Mouse (Mus musculus) kidney, postnatal 36 days (tissue): ENCODE measurements around the gene Cyp2w1.
"Not testable (repeated sequence)": the region's sequence is repeated elsewhere in the genome, so short reads cannot be mapped to it uniquely, and the experiment has no call there.

ENCODE experiments used
- DNase-seq, 2 experiments: peaks; one replicate each; pipeline ENCODE4 v3.0.0; 2021 to 2022; ENCODE audit warnings: mixed read lengths in 2 of 2

Gene Cyp2w1

DNA sequence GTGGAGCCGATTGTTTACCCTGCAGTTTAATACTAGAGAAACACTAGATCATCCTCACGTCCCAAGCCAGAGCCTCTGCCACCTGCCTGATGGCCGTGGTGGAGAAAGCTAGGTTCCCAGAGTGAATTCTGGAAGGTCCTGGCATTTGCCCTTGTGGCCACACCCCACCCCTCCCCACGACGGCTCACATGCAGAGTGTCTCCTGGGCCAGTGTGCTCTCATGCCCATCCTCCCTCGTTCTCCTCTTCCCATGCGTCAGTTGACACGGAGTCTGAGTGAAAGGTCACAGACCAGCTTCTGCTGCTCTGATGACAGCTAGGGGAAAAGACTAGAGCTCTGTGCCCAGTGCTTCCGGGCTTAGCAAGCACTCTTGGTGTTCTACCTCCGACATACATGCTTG, 32.1 kb downstream of the Cyp2w1 start:
- DNase-seq, result peak; percentile 84 to 87

- DNase-seq, result no peak
Measured at GRCm38 (mm10) chr5:139386047-139386446, 33.6 kb downstream of the Cyp2w1 start.

DNA sequence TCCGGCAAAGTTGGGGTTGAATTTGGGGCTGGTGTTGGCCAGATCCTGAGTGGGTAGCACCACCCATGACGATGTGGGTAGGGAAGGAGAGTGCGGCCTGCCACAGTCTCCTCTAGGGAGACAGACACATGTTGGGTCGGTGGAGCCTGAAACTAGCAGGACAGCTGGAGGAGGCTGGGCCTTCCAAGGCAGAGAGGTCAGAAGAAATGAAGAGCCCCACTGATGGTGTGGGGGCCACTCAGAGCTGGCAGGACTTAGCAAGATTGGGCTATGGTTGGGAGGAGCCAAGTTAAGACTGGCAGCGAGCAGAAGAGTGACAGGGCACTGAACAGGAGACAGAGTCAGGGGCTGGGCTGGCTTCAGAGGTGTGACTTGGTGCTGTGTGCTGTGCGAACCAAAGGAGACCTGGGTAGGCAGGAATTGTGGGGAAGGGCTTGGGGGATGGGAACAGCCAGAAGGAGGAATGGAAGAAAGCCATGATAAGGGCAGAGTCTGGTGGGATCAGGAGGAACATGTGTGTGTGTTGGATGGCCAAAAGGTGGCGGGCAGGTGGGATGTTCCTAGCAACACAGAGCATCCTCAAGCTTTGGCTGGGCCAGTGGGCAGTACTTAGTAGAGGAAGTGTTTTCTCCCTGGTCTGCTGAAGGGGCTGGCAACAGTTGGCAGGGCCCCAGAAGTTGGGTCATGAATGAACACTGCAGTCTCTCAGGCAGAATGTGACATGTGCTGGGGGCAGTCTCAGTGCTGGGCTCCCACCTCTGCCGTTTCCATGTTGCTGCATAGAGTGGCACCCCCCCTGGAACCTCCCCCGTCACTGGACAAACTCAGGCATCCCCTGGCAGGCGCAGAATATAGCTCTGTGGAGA, 35.1 kb downstream of the Cyp2w1 start:
- DNase-seq, result peak in 1 of 2 experiments; percentile 65

- DNase-seq, result peak; percentile 48 to 71
Measured at GRCm38 (mm10) chr5:139388195-139388570, 35.8 kb downstream of the Cyp2w1 start.

DNA sequence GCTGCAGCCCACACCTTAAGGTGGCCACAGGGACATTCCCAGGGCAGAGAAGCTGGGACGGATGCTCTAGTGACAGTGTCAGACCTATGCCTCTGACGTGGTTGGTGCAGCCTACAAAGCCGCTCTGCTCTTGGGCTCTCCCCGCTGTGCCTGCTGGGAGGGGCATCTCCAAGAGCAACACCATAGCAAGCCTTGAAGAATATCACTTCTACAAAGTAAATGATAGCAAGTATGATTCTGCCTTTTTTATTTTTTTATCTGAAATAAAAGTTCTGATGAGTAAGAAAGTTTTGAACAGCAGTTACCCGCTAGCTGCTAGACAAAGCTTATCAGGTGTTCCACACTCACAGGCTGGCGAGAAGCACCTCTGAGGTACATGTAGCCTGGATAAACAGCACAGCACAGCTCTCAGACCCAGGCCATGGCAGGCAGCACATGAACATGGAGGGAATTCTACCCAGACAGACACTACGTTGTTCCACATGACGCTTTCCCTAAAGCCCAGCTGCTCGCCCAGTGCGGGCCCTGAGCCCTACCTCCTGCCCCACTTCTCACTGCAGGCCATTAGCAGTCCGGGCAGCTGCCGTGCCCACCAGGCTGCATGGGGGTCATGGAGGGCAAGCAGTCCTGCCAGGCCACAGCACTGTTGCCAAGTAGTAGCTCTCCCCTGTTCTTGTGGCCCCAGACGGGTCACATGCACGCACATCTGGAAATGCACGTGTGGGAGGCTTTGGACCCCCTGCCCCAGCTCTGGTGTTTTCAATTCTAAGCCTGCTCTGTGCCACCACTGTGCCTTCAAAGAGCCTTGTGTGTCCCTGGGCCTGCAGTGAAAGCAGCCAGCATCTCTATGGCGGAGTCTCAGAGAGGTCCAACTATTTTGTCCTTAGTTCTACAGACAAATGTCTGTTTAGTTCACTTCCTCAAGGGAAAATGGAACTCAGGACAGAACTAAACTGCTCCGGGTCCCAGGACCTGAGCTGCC, 36.6 kb downstream of the Cyp2w1 start:
- DNase-seq, result no peak

GRCm38 (mm10) chr5:139389676-139390061, 37.3 kb downstream of the Cyp2w1 start:
- peak; percentile 67 to 75 for DNase-seq

DNA sequence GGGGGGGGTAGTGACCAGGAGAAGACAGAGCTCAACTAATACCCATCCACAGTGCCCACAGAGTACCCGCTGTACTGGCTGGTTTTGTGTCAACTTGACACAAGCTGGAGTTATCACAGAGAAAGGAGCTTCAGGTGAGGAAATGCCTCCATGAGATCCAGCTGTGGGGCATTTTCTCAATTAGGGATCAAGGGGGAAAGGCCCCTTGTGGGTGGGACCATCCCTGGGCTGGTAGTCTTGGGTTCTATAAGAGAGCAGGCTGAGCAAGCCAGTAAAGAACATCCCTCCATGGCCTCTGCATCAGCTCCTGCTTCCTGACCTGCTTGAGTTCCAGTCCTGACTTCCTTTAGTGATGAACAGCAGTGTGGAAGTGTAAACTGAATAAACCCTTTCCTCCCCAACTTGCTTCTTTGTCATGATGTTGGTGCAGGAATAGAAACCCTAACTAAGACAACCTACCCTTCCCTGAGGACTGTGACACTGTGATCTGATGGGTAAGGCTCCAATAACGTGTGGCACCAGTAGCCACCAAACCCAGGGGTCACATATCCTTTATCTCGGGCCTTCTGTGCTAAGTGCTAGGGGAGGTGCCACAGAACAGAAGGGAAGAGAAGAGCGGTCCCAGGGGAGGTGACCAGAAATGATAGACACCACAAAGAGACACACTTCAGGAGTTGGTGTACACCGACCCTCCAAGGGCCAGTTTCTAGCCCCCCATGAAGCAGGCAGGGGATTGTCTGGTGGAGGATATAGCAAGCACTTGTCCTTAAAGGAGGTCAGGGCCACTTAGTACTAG, 38.1 kb downstream of the Cyp2w1 start:
- DNase-seq, result not testable (repeated sequence)

DNA sequence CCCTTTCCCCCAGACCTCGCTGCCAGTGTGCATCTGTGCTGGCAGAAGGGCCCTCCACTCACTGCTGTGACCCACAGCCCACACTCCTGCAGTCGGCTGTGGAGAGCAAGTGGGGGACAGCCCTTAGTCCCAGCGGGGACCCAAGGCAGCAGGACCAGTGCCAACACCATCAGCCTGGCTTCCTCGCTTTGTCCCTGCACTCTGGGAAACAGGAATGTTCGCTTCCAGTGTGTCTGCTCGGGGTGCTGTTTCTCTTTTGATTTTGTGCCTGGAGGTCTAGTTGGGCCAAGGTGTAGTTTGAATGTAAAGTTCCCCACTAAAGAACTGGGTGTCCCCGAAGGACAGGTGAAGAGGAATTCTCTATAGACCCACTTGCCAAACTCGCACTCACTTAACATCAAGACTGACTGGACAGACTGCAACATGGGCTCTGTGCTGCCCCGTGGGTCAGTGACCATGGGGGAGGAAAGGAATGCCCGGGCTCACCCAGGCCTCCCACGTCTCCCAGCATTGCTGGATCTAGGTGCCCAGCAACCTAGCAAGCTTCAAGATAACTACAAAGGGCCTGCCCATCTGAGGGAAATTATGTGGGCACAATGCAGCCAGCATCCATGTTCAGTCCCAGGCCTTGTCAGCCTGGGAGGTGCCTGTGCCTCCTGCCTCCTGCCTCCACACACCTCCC, 39.0 kb downstream of the Cyp2w1 start:
- DNase-seq, result peak in 1 of 2 experiments; percentile 60

- no peak for DNase-seq
Measured at GRCm38 (mm10) chr5:139392219-139393196, 40.1 kb downstream of the Cyp2w1 start.

- DNase-seq, result no peak
Measured at GRCm38 (mm10) chr5:139393197-139393588, 40.8 kb downstream of the Cyp2w1 start.

GRCm38 (mm10) chr5:139394399-139394798, 42.0 kb downstream of the Cyp2w1 start:
- DNase-seq, result peak in 1 of 2 experiments; percentile 33

- no peak for DNase-seq
Measured at GRCm38 (mm10) chr5:139395528-139395927, 43.1 kb downstream of the Cyp2w1 start.

DNA sequence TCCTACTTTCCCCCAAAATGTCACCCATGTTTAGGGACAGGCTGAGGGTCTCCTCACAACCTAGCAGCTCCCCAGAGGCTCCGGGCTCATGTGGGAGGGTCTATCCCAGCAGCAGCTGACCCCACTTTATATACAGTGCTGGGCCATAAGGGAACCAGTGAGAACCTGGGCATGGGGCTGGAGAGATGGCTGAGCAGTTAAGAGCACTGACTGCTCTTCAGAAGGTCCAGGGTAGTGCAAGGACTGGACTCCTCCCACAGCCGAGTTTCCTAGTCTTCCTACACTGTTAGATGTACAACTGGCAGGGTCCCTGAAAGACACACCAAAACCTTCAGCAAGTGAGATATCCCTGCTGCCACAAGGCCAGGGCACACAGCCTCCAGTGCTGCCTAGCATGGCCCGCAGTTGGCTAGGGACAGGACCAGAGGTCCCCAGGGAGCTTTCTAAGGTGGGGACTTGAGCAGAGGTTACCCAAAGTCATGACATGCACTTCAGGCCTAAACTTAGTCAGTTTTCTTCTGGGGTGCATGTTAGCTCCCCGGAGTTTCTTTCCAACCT, 45.0 kb downstream of the Cyp2w1 start:
- no peak for DNase-seq

DNA sequence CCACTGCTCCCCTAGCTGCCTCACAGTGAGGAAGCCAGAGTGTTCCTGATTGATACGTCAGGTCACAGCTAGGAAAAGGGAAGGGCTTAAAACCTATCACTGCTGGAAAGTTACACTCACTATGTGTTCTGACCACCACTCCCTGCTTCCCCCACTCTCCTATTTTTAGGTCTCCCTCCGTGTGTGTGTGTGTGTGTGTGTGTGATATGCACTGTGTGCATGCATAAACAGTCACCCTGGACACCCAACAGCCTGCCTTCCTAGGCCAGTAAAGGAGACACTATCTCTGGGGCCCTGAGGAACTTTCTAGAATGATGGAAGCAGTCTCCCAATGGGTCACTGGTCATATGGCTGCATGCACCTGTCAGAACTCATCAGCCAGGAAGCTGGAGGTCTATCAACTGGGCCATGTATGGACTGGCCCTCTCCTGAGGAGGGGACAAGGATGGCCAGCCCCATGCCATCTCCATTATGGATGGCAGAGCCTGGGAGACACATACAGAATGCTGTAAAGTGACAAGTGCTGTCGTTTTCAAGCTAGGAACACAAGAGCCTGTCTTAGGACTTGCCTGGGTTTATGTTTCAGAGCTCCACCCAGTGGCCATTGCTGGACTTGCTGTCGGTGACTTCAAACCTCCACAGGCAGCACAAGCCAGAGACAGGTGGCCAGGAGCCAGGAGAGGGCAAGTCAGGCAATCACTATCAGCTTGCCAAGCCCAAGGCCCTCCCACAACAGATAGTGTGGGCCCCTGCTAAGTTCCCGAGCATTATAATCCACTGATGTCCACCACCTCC, 45.7 kb downstream of the Cyp2w1 start:
- peak; percentile 96 to 97 for DNase-seq

GRCm38 (mm10) chr5:139398786-139399185, 46.4 kb downstream of the Cyp2w1 start:
- no peak for DNase-seq

- no peak for DNase-seq
Measured at GRCm38 (mm10) chr5:139399991-139400390, 47.6 kb downstream of the Cyp2w1 start.

GRCm38 (mm10) chr5:139402106-139402505, 49.7 kb downstream of the Cyp2w1 start:
- DNase-seq, result no peak

- DNase-seq, result no peak
Measured at GRCm38 (mm10) chr5:139403692-139404260, 51.4 kb downstream of the Cyp2w1 start.

DNA sequence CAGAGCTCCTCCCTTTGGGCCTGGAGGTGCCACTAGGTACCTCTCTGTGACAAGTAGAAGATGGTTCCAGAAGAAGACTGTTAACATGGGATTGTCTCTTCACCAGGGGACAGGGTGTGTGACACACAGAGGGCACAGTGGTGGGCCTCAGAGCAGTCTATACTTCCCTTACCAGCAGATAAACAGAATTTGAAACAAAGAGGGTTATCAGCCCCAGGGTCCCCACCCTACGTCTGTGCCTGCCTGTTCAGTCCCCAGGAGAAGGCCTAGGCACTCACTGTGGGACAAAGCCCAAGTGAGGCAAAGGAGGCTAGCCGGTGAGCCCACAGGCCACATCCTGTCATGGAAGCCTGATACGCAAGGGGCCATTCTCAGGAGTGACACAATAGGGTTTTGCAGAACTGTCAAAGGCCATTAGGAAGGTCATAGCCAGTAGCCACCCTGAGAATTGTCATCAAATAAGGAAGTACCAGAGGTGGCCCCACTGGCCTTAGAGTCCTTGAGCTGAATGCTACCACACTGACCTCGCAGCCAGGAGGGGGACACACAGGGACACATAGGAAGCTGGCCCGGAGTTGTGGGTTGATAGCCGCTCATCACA, 52.5 kb downstream of the Cyp2w1 start, which contains the start of gene C130050O18Rik:
TSS of gene C130050O18Rik (plus strand) at position 480 of the 601 bp plus-strand sequence.
- no peak for DNase-seq
